9 mouse cellular contexts compared by ENCODE assay signal in genomic region chr2:73526691-73527090, GRCm38 (mm10). TPM values are rescaled to one million over a fixed set of nuclear protein-coding genes. Genes with fewer than 3 reads are reported as not detected.
DNase-seq lines count a peak whose midpoint lies in the region; ATAC-seq and TF ChIP-seq lines count a peak whose summit lies in the region.
"Had no signal": no experiment of that assay in that cellular context is flagged by ENCODE, and none has a peak within 500 bp of the region (broad histone marks: within the 10 kb centered on the region; RNA-seq: fewer than 3 reads in every experiment).

No protein-coding gene starts in this region.

- TF ChIP-seq POLR2A in limb, embryonic 14.5 days (IDR thresholded peaks at IDR 0.05; ENCODE audit: borderline replicate concordance, extremely low read depth, insufficient read depth, insufficient read length): no peak

- intact Hi-C loops in left cerebral cortex, postnatal 10 days (cut with DNase I): no loop called here

- no peak overlapping the region for H3K9ac ChIP-seq in limb, embryonic 14.5 days (ENCODE audit: low read depth, low read length, severe bottlenecking)
- H3K9ac ChIP-seq: kidney, embryonic 15.5 days; midbrain, embryonic 12.5 days had no signal

- H3K27ac ChIP-seq in limb, embryonic 14.5 days (replicated peaks; ENCODE audit: low read depth, low read length): no peak overlapping the region
- H3K27ac ChIP-seq: kidney, embryonic 15.5 days; midbrain, embryonic 12.5 days had no signal

- peak; percentile 87 for DNase-seq in 3T3-L1 (ENCODE audit: low read depth, low spot score)
- DNase-seq in adrenal gland, postnatal 14 days: peak; percentile 40
- peak; percentile 73 for DNase-seq in heart, adult 8-10 months (ENCODE audit: low spot score)
- no peak for DNase-seq in limb, embryonic 14.5 days (ENCODE audit: low spot score)
- DNase-seq in liver: no peak
- DNase-seq in left cerebral cortex, postnatal 10 days (ENCODE audit: extremely low spot score in 1 of 2, low spot score in 2 of 2): no peak

- no peaks in the 10 kb centered on the region for H3K36me3 ChIP-seq in limb, embryonic 14.5 days (ENCODE audit: control insufficient read depth, insufficient read depth, low read length)
- H3K36me3 ChIP-seq: kidney, embryonic 15.5 days; midbrain, embryonic 12.5 days had no signal

- H3K4me1 ChIP-seq in limb, embryonic 14.5 days (ENCODE audit: control insufficient read depth, insufficient read depth, low read length): peaks cover 31% of the 10 kb centered on the region

- 63% methylated on average over 9 of the region's 9 CpGs for WGBS in limb, embryonic 14.5 days

- 0 out of 2 replicates have a peak overlapping the region, but pooled peaks have one; percentile 3 for H3K4me3 ChIP-seq in limb, embryonic 14.5 days (replicated peaks; ENCODE audit: low read length)
- H3K4me3 ChIP-seq: kidney, embryonic 15.5 days; midbrain, embryonic 12.5 days had no signal

- H3K9me3 ChIP-seq in limb, embryonic 14.5 days (ENCODE audit: control insufficient read depth, low read length): no peaks in the 10 kb centered on the region
- H3K9me3 ChIP-seq: kidney, embryonic 15.5 days; midbrain, embryonic 12.5 days had no signal

- peak overlapping the region; percentile 56 for H3K4me2 ChIP-seq in limb, embryonic 14.5 days (replicated peaks; ENCODE audit: low read depth, low read length, severe bottlenecking)
- H3K4me2 ChIP-seq: kidney, embryonic 15.5 days; midbrain, embryonic 12.5 days had no signal

- no peak for ATAC-seq in limb, embryonic 14.5 days (ENCODE audit: low FRiP score, low read depth)
- no peak for ATAC-seq in frontal cortex, adult (ENCODE audit: low TSS enrichment)

- H3K27me3 ChIP-seq in limb, embryonic 14.5 days (ENCODE audit: control insufficient read depth, insufficient read depth, low read length): no peaks in the 10 kb centered on the region
- H3K27me3 ChIP-seq: kidney, embryonic 15.5 days had no signal

RNA-seq across cellular contexts. Expression of gene Wipf1, which starts 2.8 kb away (rescaled TPM):
- total RNA-seq in adrenal gland, postnatal 14 days (2021): 21.6 and 29.3 TPM in 2 replicates
- total RNA-seq in heart, adult 8-10 months (2022): 10 to 100 TPM; 11.5 to 14.6 (median 13.3) TPM
- polyA plus RNA-seq in limb, embryonic 14.5 days (2012; rRNA removed): 20.1 and 25.8 TPM in 2 replicates
- 25.7 and 27.8 TPM in 2 replicates for polyA plus RNA-seq in limb, embryonic 14.5 days (2014; fragmentation: Nextera tagmentation; extraction: Ambion mirVana)
- 1 to 10 TPM; 7.5 to 7.9 TPM for total RNA-seq in left cerebral cortex, postnatal 10 days (2021)

RNA-seq across cellular contexts. Expression of gene Chrna1, which starts 53.4 kb away (rescaled TPM):
- not detected in 2 replicates for total RNA-seq in adrenal gland, postnatal 14 days (2021)
- under 1 TPM in 3 of 4 experiments, not detected in 1; 0.05 to 0.11 (median 0.06) TPM for total RNA-seq in heart, adult 8-10 months (2022)
- polyA plus RNA-seq in limb, embryonic 14.5 days (2012; rRNA removed): 8.9 and 9.3 TPM in 2 replicates
- 14.9 and 19.4 TPM in 2 replicates for polyA plus RNA-seq in limb, embryonic 14.5 days (2014; fragmentation: Nextera tagmentation; extraction: Ambion mirVana)
- total RNA-seq in left cerebral cortex, postnatal 10 days (2021): under 1 TPM; 0.14 to 0.24 TPM

Comparison
In these comparisons a context has a peak if more than half of its experiments do, and no peak if none do; other contexts are left out.
1. DNase-seq: peak in 3T3-L1 (single experiment), adrenal gland, postnatal 14 days (single experiment) and heart, adult 8-10 months (single experiment); none in limb, embryonic 14.5 days (single experiment), liver (single experiment) and left cerebral cortex, postnatal 10 days (0 of 2).